In genomic region chr10:7809937-7810336, GRCm38 (mm10) we compare ENCODE assay signal across 8 mouse cellular contexts. TPM values are rescaled to one million over a fixed set of nuclear protein-coding genes. Genes with fewer than 3 reads are reported as not detected.
DNase-seq lines count a peak whose midpoint lies in the region; TF ChIP-seq lines count a peak whose summit lies in the region.

No protein-coding gene starts in this region.

- peak; percentile 71 to 87 for TF ChIP-seq CTCF in CH12.LX (conservative IDR thresholded peaks at IDR 0.05 in 1 of 2, IDR thresholded peaks at IDR 0.05 in 1 of 2; ENCODE audit: low read depth in 2 of 2, low read length in 2 of 2)
- peak; percentile 87 for TF ChIP-seq CTCF in layer of hippocampus, adult 2 months (conservative IDR thresholded peaks at IDR 0.05)

- dilution Hi-C loops in CH12.LX (cut with MboI; ENCODE audit: extremely low pct_ligation_motif_present, extremely low pct_unique_long_range_greater_than_20kb, low sequenced_read_pairs), result no loop called here

- no peak overlapping the region for H3K27ac ChIP-seq in CH12.LX (ENCODE audit: insufficient read depth, low read depth)
- no peak overlapping the region for H3K27ac ChIP-seq in layer of hippocampus, adult 2 months

- no peaks in the 10 kb centered on the region for H3K27me3 ChIP-seq in CH12.LX (replicated peaks)

- in situ Hi-C loops in CH12.LX (cut with MboI; ENCODE audit: low pct_ligation_motif_present, low pct_unique_long_range_greater_than_20kb, low sequenced_read_pairs), result loop anchor here (10.0 kb wide), 1 partner anchor 425 kb away; no protein-coding TSS in a partner anchor

- H3K9ac ChIP-seq in CH12.LX (ENCODE audit: insufficient read depth, low read depth), result no peak overlapping the region

- peaks cover 0 to 21% of the 10 kb centered on the region in 2 experiments; a peak in 2 of 4 replicates for H3K4me1 ChIP-seq in CH12.LX (ENCODE audit: control insufficient read depth in 1 of 2, insufficient read depth in 2 of 2)

- no peak for TF ChIP-seq POLR2A in CH12.LX (IDR thresholded peaks at IDR 0.05; ENCODE audit: low read depth, low read length)

- peak; percentile 93 for TF ChIP-seq RAD21 in CH12.LX (IDR thresholded peaks at IDR 0.05; ENCODE audit: low read depth, low read length)

- peaks cover 2% of the 10 kb centered on the region; the same call in 1 of the 2 replicates for H3K79me2 ChIP-seq in CH12.LX (replicated peaks; ENCODE audit: control insufficient read depth, extremely low read depth, insufficient read depth, poor library complexity, severe bottlenecking)

- TF ChIP-seq EP300 in CH12.LX (IDR thresholded peaks at IDR 0.05; ENCODE audit: low read length), result no peak

- H3K4me3 ChIP-seq in CH12.LX (replicated peaks in 1 of 3; ENCODE audit: low read depth in 2 of 3, low read length in 2 of 3, poor library complexity in 1 of 3), result no peak overlapping the region
- H3K4me3 ChIP-seq in layer of hippocampus, adult 2 months, result no peak overlapping the region

- no peak overlapping the region for H3K4me2 ChIP-seq in CH12.LX (ENCODE audit: insufficient read depth, low read depth, poor library complexity, severe bottlenecking)

- peak; percentile 38 for DNase-seq in adrenal gland, adult 2 months
- no peak for DNase-seq in adrenal gland, adult 8-10 months
- DNase-seq in CH12.LX (ENCODE audit: extremely low read depth), result peak; percentile 74
- DNase-seq in cerebellum, adult 8-10 months, result peak; percentile 55
- DNase-seq in frontal cortex, postnatal 36 days (ENCODE audit: low spot score in 2 of 2), result peak; percentile 18 to 72
- peak; percentile 65 to 69 for DNase-seq in layer of hippocampus, adult 2 months (ENCODE audit: low spot score in 2 of 2)
- peak; percentile 66 for DNase-seq in lung, postnatal 25 days (ENCODE audit: low spot score)
- peak; percentile 18 to 48 for DNase-seq in spleen, postnatal 10 days (ENCODE audit: low spot score in 2 of 2)

- peaks cover 50 to 73% of the 10 kb centered on the region in 2 experiments for H3K36me3 ChIP-seq in CH12.LX (replicated peaks in 1 of 2; ENCODE audit: control insufficient read depth in 1 of 2, insufficient read depth in 1 of 2, low read length in 1 of 2)

- H3K9me3 ChIP-seq in CH12.LX (replicated peaks; ENCODE audit: low read length), result no peaks in the 10 kb centered on the region

TF ChIP-seq in CH12.LX, 34 proteins besides CTCF, POLR2A, EP300 and RAD21:
- no peak for TF ChIP-seq ZMIZ1 (IDR thresholded peaks at IDR 0.05; ENCODE audit: low read depth, low read length)
- TF ChIP-seq MEF2A (IDR thresholded peaks at IDR 0.05; ENCODE audit: borderline replicate concordance, low read depth, low read length), result no peak
- TF ChIP-seq TCF12 (IDR thresholded peaks at IDR 0.05; ENCODE audit: low read depth, low read length), result no peak
- TF ChIP-seq RCOR1 (conservative IDR thresholded peaks at IDR 0.05; ENCODE audit: low read depth, low read length), result no peak
- TF ChIP-seq SIN3A (IDR thresholded peaks at IDR 0.05; ENCODE audit: low read length), result no peak; the same call in 1 of the 2 replicates
- TF ChIP-seq KAT2A (IDR thresholded peaks at IDR 0.05; ENCODE audit: insufficient replicate concordance, low read length), result no peak
- peak; percentile 83 for TF ChIP-seq SMC3 (IDR thresholded peaks at IDR 0.05; ENCODE audit: low read depth, low read length)
- TF ChIP-seq JUND (conservative IDR thresholded peaks at IDR 0.05; ENCODE audit: low read depth, low read length), result peak; percentile 54; the same call in 1 of the 2 replicates
- no peak for TF ChIP-seq TBP (conservative IDR thresholded peaks at IDR 0.05; ENCODE audit: low read depth, low read length)
- TF ChIP-seq PAX5 (IDR thresholded peaks at IDR 0.05; ENCODE audit: low read length), result no peak
- TF ChIP-seq ZKSCAN1 (IDR thresholded peaks at IDR 0.05; ENCODE audit: borderline replicate concordance, low read depth, low read length), result no peak
- peak; percentile 55; the same call in 1 of the 2 replicates for TF ChIP-seq ZNF384 (IDR thresholded peaks at IDR 0.05; ENCODE audit: low read depth, low read length)
- TF ChIP-seq JUN (IDR thresholded peaks at IDR 0.05; ENCODE audit: insufficient read depth, low read depth, low read length), result no peak
- TF ChIP-seq NRF1 (IDR thresholded peaks at IDR 0.05; ENCODE audit: low read depth, low read length), result no peak
TF ChIP-seq in CH12.LX: peak in this region for 3.

RNA-seq across cellular contexts. Expression of gene Ppil4, which starts 17.2 kb away (rescaled TPM):
- total RNA-seq in adrenal gland, adult 2 months (2021), result 10 to 100 TPM; 21.6 to 26.7 TPM
- 2.7 and 3.5 TPM in 2 replicates for polyA plus RNA-seq in adrenal gland, adult 2 months (2012; rRNA removed)
- 10 to 100 TPM; 22.4 to 34.8 (median 27.5) TPM for total RNA-seq in adrenal gland, adult 8-10 months (2022)
- total RNA-seq in CH12.LX (2012; rRNA removed), result 26.4 and 30.9 TPM in 2 replicates
- total RNA-seq in CH12.LX (2014; rRNA removed), result 41.5 and 51.1 TPM in 2 replicates
- polyA plus RNA-seq in CH12.LX (2012; ENCODE audit: insufficient read length, low read depth), result 43.6 and 45.9 TPM in 2 replicates
- total RNA-seq in layer of hippocampus, adult 2 months (2021), result 10 to 100 TPM; 36.3 to 38.3 TPM

RNA-seq across cellular contexts. Expression of gene Ginm1, which starts 17.3 kb away (rescaled TPM):
- 100 to 1,000 TPM; 224 to 279 TPM for total RNA-seq in adrenal gland, adult 2 months (2021)
- polyA plus RNA-seq in adrenal gland, adult 2 months (2012; rRNA removed), result 28.2 and 33.4 TPM in 2 replicates
- 100 to 1,000 TPM; 159 to 252 (median 205) TPM for total RNA-seq in adrenal gland, adult 8-10 months (2022)
- total RNA-seq in CH12.LX (2012; rRNA removed) (11.7 and 12.7 TPM in 2 replicates), CH12.LX (2014; rRNA removed) (33.9 and 38.2 TPM in 2 replicates)
- polyA plus RNA-seq in CH12.LX (2012; ENCODE audit: insufficient read length, low read depth), result 22.5 and 27.3 TPM in 2 replicates
- 10 to 100 TPM; 21.4 to 22.1 TPM for total RNA-seq in layer of hippocampus, adult 2 months (2021)

RNA-seq across cellular contexts. Expression of gene Zc3h12d, which starts 22.3 kb away (rescaled TPM):
- total RNA-seq in adrenal gland, adult 2 months (2021), result under 1 TPM; 0.28 to 0.35 TPM
- 0.40 TPM in 2 replicates for polyA plus RNA-seq in adrenal gland, adult 2 months (2012; rRNA removed)
- under 1 TPM; 0.24 to 0.95 (median 0.58) TPM for total RNA-seq in adrenal gland, adult 8-10 months (2022)
- total RNA-seq in CH12.LX (2012; rRNA removed) (13.4 and 16.3 TPM in 2 replicates), CH12.LX (2014; rRNA removed) (10.7 and 11.8 TPM in 2 replicates)
- polyA plus RNA-seq in CH12.LX (2012; ENCODE audit: insufficient read length, low read depth), result 22.5 and 28.0 TPM in 2 replicates
- under 1 TPM in 1 of 2 experiments, not detected in 1; 0.10 TPM for total RNA-seq in layer of hippocampus, adult 2 months (2021)

Comparison
In these comparisons a context has a peak if more than half of its experiments do, and no peak if none do; other contexts are left out.
1. RNA of gene Ginm1, which starts 17.3 kb away (total RNA-seq): 224 to 279 TPM in adrenal gland, adult 2 months and 159 to 252 TPM in adrenal gland, adult 8-10 months; 11.7 to 38.2 TPM in CH12.LX and 21.4 to 22.1 TPM in layer of hippocampus, adult 2 months; every median in the first group is over 4 times any median in the second.
2. RNA of gene Zc3h12d, which starts 22.3 kb away (total RNA-seq): 10.7 to 16.3 TPM in CH12.LX; 0.24 to 0.95 TPM in adrenal gland, adult 8-10 months, 0.28 to 0.35 TPM in adrenal gland, adult 2 months and 0.10 TPM in layer of hippocampus, adult 2 months; every median in the first group is over 4 times any median in the second.